Mouse (Mus musculus): ENCODE measurements around the gene Cgrrf1. TPM values are rescaled to one million over a fixed set of nuclear protein-coding genes. Genes with fewer than 3 reads are reported as not detected.

Gene Cgrrf1
- total and polyA plus RNA-seq, 2 experiments from 2014 or later: 24.4 to 36.0 TPM

DNA sequence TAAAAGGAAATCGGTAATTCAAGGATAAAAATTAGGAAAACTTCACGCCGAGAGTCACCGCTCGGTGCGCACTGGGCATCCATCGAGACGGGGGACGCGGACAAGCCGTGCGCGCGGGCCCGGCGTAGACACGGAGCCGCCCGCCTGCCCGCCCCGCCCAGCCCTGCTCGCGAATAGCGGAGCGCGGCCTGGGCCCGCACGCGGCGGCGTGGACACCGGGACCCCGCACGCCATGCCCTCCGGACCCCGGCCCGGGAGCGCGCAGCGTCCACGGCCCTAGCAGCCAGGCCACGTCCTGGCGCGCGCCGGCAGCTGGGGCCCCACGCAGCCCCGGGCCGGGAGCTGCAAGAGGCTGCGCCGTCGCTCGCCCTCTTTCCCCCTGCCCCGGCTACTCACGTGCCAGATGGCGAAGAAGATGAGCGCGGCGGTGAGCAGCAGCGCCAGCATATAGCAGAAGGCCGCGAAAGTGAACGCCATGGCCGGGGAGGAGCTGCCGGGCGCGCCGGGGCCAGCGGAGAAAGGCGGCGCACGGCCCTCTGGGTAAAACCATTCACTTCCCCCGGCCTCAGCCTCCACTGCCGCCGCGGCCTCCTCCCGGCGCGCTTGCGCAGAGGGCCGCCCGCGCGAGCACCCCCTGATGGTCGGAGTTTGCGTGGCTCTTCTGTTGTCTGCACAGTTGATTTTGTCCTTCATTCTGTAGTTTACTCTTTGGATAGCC lies 44.0 kb upstream of the Cgrrf1 start, which contains the start of gene Cnih1:
Gene Cnih1, minus strand, starts transcription at position 625 of the 718 bp plus-strand sequence.
- peak; percentile 89 for TF ChIP-seq CTCF (IDR thresholded peaks at IDR 0.05)
- no peaks in the 10 kb centered on the region for H3K36me3 ChIP-seq (ENCODE audit: insufficient read depth, low read length)
- peak within 1 kb of the TSS; percentile 89 for H3K4me3 ChIP-seq (ENCODE audit: low read depth, low read length)
- H3K27ac ChIP-seq (ENCODE audit: low read depth, low read length): peak within 1 kb of the TSS; percentile 98
- DNase-seq (ENCODE audit: low spot score): peak; percentile 94
- no peaks in the 10 kb centered on the region for H3K27me3 ChIP-seq (ENCODE audit: insufficient read depth, low read length)
- H3K9ac ChIP-seq (replicated peaks; ENCODE audit: low read length, poor library complexity, severe bottlenecking): peak within 1 kb of the TSS; percentile 97
- under 1% methylated on average over 83 of the region's 86 CpGs for WGBS
- ATAC-seq (ENCODE audit: low FRiP score): peak; percentile 95
- H3K4me1 ChIP-seq (ENCODE audit: insufficient read depth, low read length): peaks cover 5% of the 10 kb centered on the region; the same call in 1 of the 2 replicates
- peak within 1 kb of the TSS; percentile 69 for H3K4me2 ChIP-seq (ENCODE audit: low read depth, low read length, poor library complexity, severe bottlenecking)
- no peaks in the 10 kb centered on the region for H3K9me3 ChIP-seq (ENCODE audit: low read length)

DNA sequence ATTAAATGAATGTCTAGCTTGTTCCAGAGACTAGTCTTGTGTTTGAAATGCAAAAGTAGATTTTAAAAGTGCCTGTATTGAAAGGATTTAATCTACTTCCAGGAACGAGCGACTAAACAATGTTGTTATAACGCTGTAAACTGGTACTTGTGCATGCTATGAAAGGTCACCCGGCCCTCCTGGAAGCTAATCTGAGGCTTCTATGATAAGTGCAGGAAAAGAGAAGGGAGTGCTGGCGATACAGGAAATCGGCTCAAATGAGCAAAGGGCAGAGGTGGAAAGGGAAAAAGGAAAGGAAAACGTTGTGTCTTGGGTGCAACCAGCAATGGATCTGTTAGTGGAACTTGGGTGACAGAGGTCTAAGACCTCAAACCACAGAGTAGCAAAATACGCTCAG lies 43.4 kb upstream of the Cgrrf1 start:
- Histone ChIP-seq H3K4me3 (ENCODE audit: low read depth, low read length) (peak overlapping the region; percentile 89), H3K4me1 (ENCODE audit: insufficient read depth, low read length) (peaks cover 5% of the 10 kb centered on the region; the same call in 1 of the 2 replicates), H3K9me3 (ENCODE audit: low read length) (no peaks in the 10 kb centered on the region), H3K27me3 (ENCODE audit: insufficient read depth, low read length) (no peaks in the 10 kb centered on the region), H3K4me2 (ENCODE audit: low read depth, low read length, poor library complexity, severe bottlenecking) (peak overlapping the region; percentile 38), H3K36me3 (ENCODE audit: insufficient read depth, low read length) (no peaks in the 10 kb centered on the region), H3K9ac (replicated peaks; ENCODE audit: low read length, poor library complexity, severe bottlenecking) (no peak overlapping the region), H3K27ac (ENCODE audit: low read depth, low read length) (peak overlapping the region; percentile 44; the same call in 1 of the 2 replicates)
- 33% methylated on average over 8 of the region's 8 CpGs for WGBS
- TF ChIP-seq CTCF (IDR thresholded peaks at IDR 0.05): no peak
- ATAC-seq (ENCODE audit: low FRiP score) (no peak), DNase-seq (ENCODE audit: low spot score) (no peak)

DNA sequence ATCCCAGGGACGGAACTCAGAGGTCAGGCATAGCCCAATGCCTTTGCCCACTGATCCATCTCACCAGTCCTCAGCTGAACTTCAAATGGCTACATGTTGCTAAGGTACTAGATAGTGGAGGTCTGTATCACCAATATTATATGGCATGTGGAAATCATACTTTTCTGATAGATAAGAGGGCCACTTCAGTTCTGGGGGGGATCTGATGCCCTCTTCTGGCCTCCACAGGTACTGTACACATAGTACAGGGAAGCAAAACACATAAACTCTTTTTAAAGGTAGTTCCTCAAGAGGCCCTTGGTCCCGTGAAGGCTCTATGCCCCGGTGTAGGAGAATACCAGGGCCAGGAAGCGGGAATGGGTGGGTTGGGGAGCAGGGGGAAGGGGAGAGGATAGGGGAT lies 41.6 kb upstream of the Cgrrf1 start:
- DNase-seq (ENCODE audit: low spot score) (no peak), ATAC-seq (ENCODE audit: low FRiP score) (no peak)
- H3K9ac ChIP-seq (replicated peaks; ENCODE audit: low read length, poor library complexity, severe bottlenecking): no peak overlapping the region
- no peaks in the 10 kb centered on the region for H3K27me3 ChIP-seq (ENCODE audit: insufficient read depth, low read length)
- no peak overlapping the region for H3K4me2 ChIP-seq (ENCODE audit: low read depth, low read length, poor library complexity, severe bottlenecking)
- peaks cover 5% of the 10 kb centered on the region; the same call in 1 of the 2 replicates for H3K4me1 ChIP-seq (ENCODE audit: insufficient read depth, low read length)
- H3K4me3 ChIP-seq (ENCODE audit: low read depth, low read length): no peak overlapping the region
- peak; percentile 58 for TF ChIP-seq CTCF (IDR thresholded peaks at IDR 0.05)
- H3K36me3 ChIP-seq (ENCODE audit: insufficient read depth, low read length): no peaks in the 10 kb centered on the region
- no peak overlapping the region for H3K27ac ChIP-seq (ENCODE audit: low read depth, low read length)
- 69% methylated on average over 4 of the region's 4 CpGs for WGBS
- no peaks in the 10 kb centered on the region for H3K9me3 ChIP-seq (ENCODE audit: low read length)

DNA sequence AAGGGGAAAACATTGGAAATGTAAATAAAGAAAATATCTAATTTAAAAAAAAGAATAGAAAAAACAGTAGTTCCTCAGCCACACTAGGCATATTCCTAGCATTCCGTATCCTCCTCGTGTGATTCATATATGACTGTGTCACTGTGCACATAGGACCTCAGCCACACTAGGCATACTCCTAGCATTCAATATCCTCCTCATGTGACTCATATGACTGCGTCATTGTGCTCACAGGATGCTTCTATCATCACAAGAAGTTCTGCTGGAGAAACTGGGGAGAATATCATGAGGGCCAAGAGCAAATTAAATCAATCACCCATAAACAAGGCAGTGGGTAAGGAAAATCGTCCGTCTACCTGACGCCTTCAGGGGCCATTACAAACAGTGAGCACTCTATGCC lies 41.2 kb upstream of the Cgrrf1 start:
- H3K9me3 ChIP-seq (ENCODE audit: low read length): no peaks in the 10 kb centered on the region
- no peaks in the 10 kb centered on the region for H3K36me3 ChIP-seq (ENCODE audit: insufficient read depth, low read length)
- 97% methylated on average over 6 of the region's 6 CpGs for WGBS
- H3K27me3 ChIP-seq (ENCODE audit: insufficient read depth, low read length): no peaks in the 10 kb centered on the region
- H3K4me1 ChIP-seq (ENCODE audit: insufficient read depth, low read length): peaks cover 5% of the 10 kb centered on the region; the same call in 1 of the 2 replicates
- no peak overlapping the region for H3K9ac ChIP-seq (replicated peaks; ENCODE audit: low read length, poor library complexity, severe bottlenecking)
- no peak for TF ChIP-seq CTCF (IDR thresholded peaks at IDR 0.05)
- no peak for DNase-seq (ENCODE audit: low spot score)
- ATAC-seq (ENCODE audit: low FRiP score): no peak
- H3K4me3 ChIP-seq (ENCODE audit: low read depth, low read length): no peak overlapping the region
- no peak overlapping the region for H3K4me2 ChIP-seq (ENCODE audit: low read depth, low read length, poor library complexity, severe bottlenecking)
- H3K27ac ChIP-seq (ENCODE audit: low read depth, low read length): no peak overlapping the region

DNA sequence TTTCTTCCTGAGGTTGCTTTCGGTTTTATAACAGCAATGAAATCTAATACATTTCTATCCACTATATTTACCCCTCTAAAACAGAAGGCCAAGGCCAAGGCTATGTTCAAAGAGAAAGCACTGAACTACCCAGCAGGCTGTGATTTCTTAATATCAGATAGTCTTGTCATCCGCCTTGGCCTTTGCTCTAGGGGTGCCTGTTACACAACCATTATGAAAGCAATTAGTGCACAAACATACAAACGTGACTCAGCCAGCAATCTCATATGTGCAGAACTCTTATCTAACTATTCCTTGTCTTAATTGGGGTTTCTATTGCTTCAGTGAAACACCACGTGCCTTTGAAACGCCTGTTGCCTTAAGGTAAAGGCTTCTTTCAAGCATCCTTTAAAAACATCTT lies 37.8 kb upstream of the Cgrrf1 start:
- TF ChIP-seq CTCF (IDR thresholded peaks at IDR 0.05): no peak
- Histone ChIP-seq H3K4me1 (ENCODE audit: insufficient read depth, low read length) (no peaks in the 10 kb centered on the region), H3K9me3 (ENCODE audit: low read length) (no peaks in the 10 kb centered on the region), H3K9ac (replicated peaks; ENCODE audit: low read length, poor library complexity, severe bottlenecking) (no peak overlapping the region), H3K27ac (ENCODE audit: low read depth, low read length) (no peak overlapping the region), H3K36me3 (ENCODE audit: insufficient read depth, low read length) (no peaks in the 10 kb centered on the region), H3K27me3 (ENCODE audit: insufficient read depth, low read length) (no peaks in the 10 kb centered on the region), H3K4me3 (ENCODE audit: low read depth, low read length) (no peak overlapping the region), H3K4me2 (ENCODE audit: low read depth, low read length, poor library complexity, severe bottlenecking) (no peak overlapping the region)
- WGBS: 91% methylated on average over 5 of the region's 5 CpGs
- ATAC-seq (ENCODE audit: low FRiP score) (no peak), DNase-seq (ENCODE audit: low spot score) (no peak)

DNA sequence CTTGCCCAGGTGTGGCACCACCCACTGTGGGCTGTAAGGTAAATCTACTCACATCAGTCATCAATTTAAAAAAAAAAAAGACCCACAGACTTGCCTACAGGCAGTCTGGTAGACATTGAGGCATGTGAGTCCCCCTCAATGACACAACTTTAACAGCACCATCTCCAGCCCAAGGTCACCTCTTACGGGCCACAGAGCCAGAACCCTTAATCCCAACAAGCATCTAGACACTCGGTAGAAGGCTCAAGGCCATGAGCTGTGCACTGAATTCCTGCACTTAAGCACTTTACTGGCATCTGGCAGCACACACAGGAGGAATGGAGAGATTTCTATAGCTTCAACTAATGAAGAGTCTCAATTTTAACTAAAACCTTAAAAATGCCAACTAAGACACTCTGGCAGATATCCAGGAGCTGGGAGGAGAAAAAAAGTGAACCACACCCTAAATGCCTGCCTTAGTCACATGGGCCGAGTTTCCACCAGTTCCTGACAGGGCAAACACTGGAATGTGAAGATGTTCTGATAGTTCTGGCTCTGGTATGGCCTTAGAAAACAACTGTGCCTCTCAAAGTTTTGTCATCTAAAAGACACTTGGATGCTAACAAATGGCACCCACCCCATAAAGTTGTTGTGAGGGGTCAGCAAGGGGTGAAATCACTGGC lies 31.1 kb upstream of the Cgrrf1 start:
- no peak for ATAC-seq (ENCODE audit: low FRiP score)
- H3K27ac ChIP-seq (ENCODE audit: low read depth, low read length): no peak overlapping the region
- no peak for TF ChIP-seq CTCF (IDR thresholded peaks at IDR 0.05)
- no peak overlapping the region for H3K9ac ChIP-seq (replicated peaks; ENCODE audit: low read length, poor library complexity, severe bottlenecking)
- no peak overlapping the region for H3K4me2 ChIP-seq (ENCODE audit: low read depth, low read length, poor library complexity, severe bottlenecking)
- H3K4me1 ChIP-seq (ENCODE audit: insufficient read depth, low read length): no peaks in the 10 kb centered on the region
- 0 out of 2 replicates have a peak, but pooled peaks cover 4% of the 10 kb centered on the region for H3K36me3 ChIP-seq (ENCODE audit: insufficient read depth, low read length)
- WGBS: 91% methylated on average over 3 of the region's 3 CpGs
- no peaks in the 10 kb centered on the region for H3K9me3 ChIP-seq (ENCODE audit: low read length)
- DNase-seq (ENCODE audit: low spot score): no peak
- H3K27me3 ChIP-seq (ENCODE audit: insufficient read depth, low read length): no peaks in the 10 kb centered on the region
- no peak overlapping the region for H3K4me3 ChIP-seq (ENCODE audit: low read depth, low read length)

All from midbrain, postnatal 0 days (tissue).